Mouse (Mus musculus): ENCODE measurements around the gene Thop1. TPM values are rescaled to one million over a fixed set of nuclear protein-coding genes. Genes with fewer than 3 reads are reported as not detected.

The Thop1 gene
- 44.1 and 51.4 TPM in 2 replicates for polyA plus RNA-seq (2014; fragmentation: Nextera tagmentation; extraction: Ambion mirVana)

DNA sequence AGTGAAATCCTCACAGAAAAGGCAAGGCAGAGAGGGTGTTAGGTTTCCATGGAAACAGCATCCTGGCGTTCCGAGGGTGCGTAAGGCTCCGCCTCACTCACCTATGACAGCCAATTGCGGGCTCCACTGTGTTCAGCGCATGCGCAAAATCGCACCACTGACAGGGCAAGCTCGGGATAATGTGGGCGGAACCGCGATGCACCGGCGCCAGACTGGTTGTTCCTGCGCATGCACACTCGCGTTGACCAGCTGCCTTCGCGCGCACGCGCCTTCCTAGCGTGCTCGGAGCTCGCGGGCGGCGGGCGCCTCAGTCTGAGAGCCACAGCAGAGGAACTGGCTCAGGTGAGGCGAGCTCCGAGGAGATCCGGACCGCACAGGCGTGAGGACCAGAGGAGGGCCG is at the start of gene Thop1:
Gene Thop1, plus strand, starts transcription at position 200 of the 400 bp plus-strand sequence.
- H3K36me3 ChIP-seq (ENCODE audit: control insufficient read depth, insufficient read depth, low read length), result peaks cover 9% of the 10 kb centered on the region
- H3K4me1 ChIP-seq (ENCODE audit: control insufficient read depth, insufficient read depth, low read length), result peaks cover 12% of the 10 kb centered on the region
- DNase-seq (ENCODE audit: low spot score, missing footprints), result peak; percentile 99
- WGBS, result under 1% methylated on average over 35 of the region's 35 CpGs
- H3K4me3 ChIP-seq (ENCODE audit: low read depth, low read length), result peak within 1 kb of the TSS; percentile 56
- H3K4me2 ChIP-seq, result peak within 1 kb of the TSS; percentile 80
- ATAC-seq (ENCODE audit: low FRiP score), result peak; percentile 96
- peak within 1 kb of the TSS; percentile 70 for H3K9ac ChIP-seq (ENCODE audit: low read length)
- H3K9me3 ChIP-seq (ENCODE audit: control insufficient read depth, low read length), result no peaks in the 10 kb centered on the region
- no peaks in the 10 kb centered on the region for H3K27me3 ChIP-seq (ENCODE audit: control insufficient read depth, insufficient read depth, low read length)
- peak within 1 kb of the TSS; percentile 25; the same call in 1 of the 2 replicates for H3K27ac ChIP-seq (ENCODE audit: low read depth, low read length)

DNA sequence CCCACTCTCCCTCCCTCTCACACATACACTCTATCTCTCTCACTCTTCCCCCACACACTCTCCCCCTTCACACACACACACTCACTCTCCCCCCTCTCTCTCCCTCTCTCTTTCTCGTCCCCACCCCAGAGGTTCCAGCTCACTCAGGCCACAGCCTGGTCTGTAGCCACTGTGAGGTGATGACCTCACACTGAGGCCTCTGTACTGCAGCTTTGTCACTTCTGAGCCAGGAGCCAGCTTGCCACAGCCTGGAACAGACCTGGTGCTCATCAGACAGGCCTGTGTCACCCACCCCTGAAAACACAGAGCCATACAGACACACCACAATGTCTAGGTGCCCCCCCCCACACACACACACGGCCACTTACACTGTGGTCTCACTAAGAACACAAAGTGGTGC is 49.6 kb upstream of the Thop1 start:
- Histone ChIP-seq H3K27ac (ENCODE audit: low read depth, low read length) (no peak overlapping the region), H3K4me1 (ENCODE audit: control insufficient read depth, insufficient read depth, low read length) (peaks cover 4% of the 10 kb centered on the region; the same call in 1 of the 2 replicates), H3K4me2 (no peak overlapping the region), H3K9me3 (ENCODE audit: control insufficient read depth, low read length) (no peaks in the 10 kb centered on the region), H3K4me3 (ENCODE audit: low read depth, low read length) (no peak overlapping the region), H3K9ac (ENCODE audit: low read length) (no peak overlapping the region), H3K27me3 (ENCODE audit: control insufficient read depth, insufficient read depth, low read length) (peaks cover 7% of the 10 kb centered on the region), H3K36me3 (ENCODE audit: control insufficient read depth, insufficient read depth, low read length) (no peaks in the 10 kb centered on the region)
- 75% methylated on average over 2 of the region's 2 CpGs for WGBS
- DNase-seq (ENCODE audit: low spot score, missing footprints), result no peak
- ATAC-seq (ENCODE audit: low FRiP score), result no peak

- H3K4me2 ChIP-seq, result no peak overlapping the region
- 18% methylated on average over 20 of the region's 26 CpGs for WGBS
Measured at GRCm38 (mm10) chr10:81021547-81022110, 48.2 kb upstream of the Thop1 start.

DNA sequence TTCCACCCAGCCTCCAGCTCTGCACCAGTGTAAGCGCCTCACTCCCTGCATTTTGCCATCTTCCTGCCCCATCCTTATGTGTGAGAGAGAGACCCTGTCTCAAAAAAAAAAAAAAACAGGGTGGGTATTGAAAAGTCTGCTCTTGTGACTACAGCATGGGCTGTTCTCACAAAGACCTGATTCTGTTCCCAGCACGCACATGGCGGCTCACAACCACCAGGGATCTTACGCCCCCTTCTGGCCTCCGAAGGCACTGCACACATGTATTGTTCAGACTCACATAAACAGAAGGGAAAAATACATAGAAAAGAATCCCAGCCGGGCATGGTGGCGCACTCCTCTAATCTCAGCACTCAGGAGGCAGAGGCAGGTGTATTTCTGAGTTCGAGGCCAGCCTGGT is 47.1 kb upstream of the Thop1 start:
- H3K36me3 ChIP-seq (ENCODE audit: control insufficient read depth, insufficient read depth, low read length), result no peaks in the 10 kb centered on the region
- no peak overlapping the region for H3K4me3 ChIP-seq (ENCODE audit: low read depth, low read length)
- DNase-seq (ENCODE audit: low spot score, missing footprints) (no peak), ATAC-seq (ENCODE audit: low FRiP score) (no peak)
- 63% methylated on average over 8 of the region's 8 CpGs for WGBS
- no peak overlapping the region for H3K4me2 ChIP-seq
- H3K9ac ChIP-seq (ENCODE audit: low read length), result no peak overlapping the region
- no peak overlapping the region for H3K27ac ChIP-seq (ENCODE audit: low read depth, low read length)
- peaks cover 7% of the 10 kb centered on the region; the same call in 1 of the 2 replicates for H3K4me1 ChIP-seq (ENCODE audit: control insufficient read depth, insufficient read depth, low read length)
- no peaks in the 10 kb centered on the region for H3K9me3 ChIP-seq (ENCODE audit: control insufficient read depth, low read length)
- H3K27me3 ChIP-seq (ENCODE audit: control insufficient read depth, insufficient read depth, low read length), result peaks cover 7% of the 10 kb centered on the region

More at GRCm38 (mm10) chr10:81021547-81022110, 48.2 kb upstream of the Thop1 start:
- no peak overlapping the region for H3K9ac ChIP-seq (ENCODE audit: low read length)
- H3K27ac ChIP-seq (ENCODE audit: low read depth, low read length), result no peak overlapping the region
- peaks cover 7% of the 10 kb centered on the region; the same call in 1 of the 2 replicates for H3K4me1 ChIP-seq (ENCODE audit: control insufficient read depth, insufficient read depth, low read length)
- DNase-seq (ENCODE audit: low spot score, missing footprints), result no peak
- no peak overlapping the region for H3K4me3 ChIP-seq (ENCODE audit: low read depth, low read length)
- ATAC-seq (ENCODE audit: low FRiP score), result no peak
- peaks cover 7% of the 10 kb centered on the region for H3K27me3 ChIP-seq (ENCODE audit: control insufficient read depth, insufficient read depth, low read length)
- H3K36me3 ChIP-seq (ENCODE audit: control insufficient read depth, insufficient read depth, low read length), result no peaks in the 10 kb centered on the region
- H3K9me3 ChIP-seq (ENCODE audit: control insufficient read depth, low read length), result no peaks in the 10 kb centered on the region

DNA sequence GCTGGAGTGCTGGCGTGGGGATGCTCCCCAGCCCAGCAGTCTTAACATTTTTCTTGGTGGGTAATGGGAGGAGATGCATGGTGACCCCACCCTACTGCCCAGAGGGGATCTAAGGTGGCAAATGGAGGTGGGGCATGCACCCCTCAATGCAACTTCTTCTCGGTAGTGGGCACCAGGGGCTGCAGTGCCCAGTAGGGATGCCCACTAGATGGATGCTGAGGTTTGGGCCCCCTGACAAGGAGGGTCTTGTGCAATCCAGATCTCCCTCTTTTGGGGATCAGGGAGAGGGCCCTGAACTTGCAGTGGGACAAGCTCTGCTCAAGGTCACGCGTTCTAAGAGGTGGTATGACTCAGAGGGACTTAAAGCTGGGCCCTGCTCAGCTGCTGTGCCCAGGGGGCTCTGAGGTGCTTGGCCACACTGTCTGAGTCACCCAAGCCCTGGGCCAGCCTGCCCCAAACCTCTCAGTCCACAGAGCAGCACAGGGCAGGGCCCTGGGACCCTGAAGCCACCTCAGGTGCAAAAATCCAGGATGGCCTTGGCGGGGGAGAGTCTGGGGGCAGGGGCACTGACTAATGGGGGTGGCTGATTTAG is 45.4 kb upstream of the Thop1 start:
- Histone ChIP-seq H3K4me3 (ENCODE audit: low read depth, low read length) (peak overlapping the region; percentile 39), H3K27ac (ENCODE audit: low read depth, low read length) (no peak overlapping the region), H3K4me2 (peak overlapping the region; percentile 73), H3K27me3 (ENCODE audit: control insufficient read depth, insufficient read depth, low read length) (peaks cover 7% of the 10 kb centered on the region), H3K9ac (ENCODE audit: low read length) (peak overlapping the region; percentile 65), H3K9me3 (ENCODE audit: control insufficient read depth, low read length) (no peaks in the 10 kb centered on the region), H3K36me3 (ENCODE audit: control insufficient read depth, insufficient read depth, low read length) (no peaks in the 10 kb centered on the region), H3K4me1 (ENCODE audit: control insufficient read depth, insufficient read depth, low read length) (peaks cover 7% of the 10 kb centered on the region; the same call in 1 of the 2 replicates)
- DNase-seq (ENCODE audit: low spot score, missing footprints) (no peak), ATAC-seq (ENCODE audit: low FRiP score) (no peak)
- WGBS, result 67% methylated on average over 5 of the region's 5 CpGs

- WGBS, result 1% methylated on average over 36 of the region's 43 CpGs
- H3K27ac ChIP-seq (ENCODE audit: low read depth, low read length), result no peak overlapping the region
- H3K36me3 ChIP-seq (ENCODE audit: control insufficient read depth, insufficient read depth, low read length), result no peaks in the 10 kb centered on the region
- peak overlapping the region; percentile 73 for H3K4me2 ChIP-seq
- peak; percentile 84 for DNase-seq (ENCODE audit: low spot score, missing footprints)
- H3K27me3 ChIP-seq (ENCODE audit: control insufficient read depth, insufficient read depth, low read length), result peaks cover 7% of the 10 kb centered on the region
- no peaks in the 10 kb centered on the region for H3K9me3 ChIP-seq (ENCODE audit: control insufficient read depth, low read length)
- peaks cover 7% of the 10 kb centered on the region; the same call in 1 of the 2 replicates for H3K4me1 ChIP-seq (ENCODE audit: control insufficient read depth, insufficient read depth, low read length)
- ATAC-seq (ENCODE audit: low FRiP score), result peak; percentile 60
- peak overlapping the region; percentile 65 for H3K9ac ChIP-seq (ENCODE audit: low read length)
- H3K4me3 ChIP-seq (ENCODE audit: low read depth, low read length), result peak overlapping the region; percentile 39
Measured at GRCm38 (mm10) chr10:81025047-81025621, 44.7 kb upstream of the Thop1 start.

GRCm38 (mm10) chr10:81025639-81026275 is 44.1 kb upstream of the Thop1 start, which contains the start of gene Diras1:
Gene Diras1, minus strand, starts transcription at chr10:81025662.
- H3K27me3 ChIP-seq (ENCODE audit: control insufficient read depth, insufficient read depth, low read length), result peaks cover 7% of the 10 kb centered on the region
- H3K9me3 ChIP-seq (ENCODE audit: control insufficient read depth, low read length), result no peaks in the 10 kb centered on the region
- H3K4me3 ChIP-seq (ENCODE audit: low read depth, low read length), result peak within 1 kb of the TSS; percentile 39
- H3K4me1 ChIP-seq (ENCODE audit: control insufficient read depth, insufficient read depth, low read length), result peaks cover 7% of the 10 kb centered on the region; the same call in 1 of the 2 replicates
- peak within 1 kb of the TSS; percentile 73 for H3K4me2 ChIP-seq
- DNase-seq (ENCODE audit: low spot score, missing footprints) (peak; percentile 82), ATAC-seq (ENCODE audit: low FRiP score) (no peak)
- peak within 1 kb of the TSS; percentile 65 for H3K9ac ChIP-seq (ENCODE audit: low read length)
- WGBS, result 48% methylated on average over 12 of the region's 12 CpGs
- no peak within 1 kb of the TSS for H3K27ac ChIP-seq (ENCODE audit: low read depth, low read length)
- H3K36me3 ChIP-seq (ENCODE audit: control insufficient read depth, insufficient read depth, low read length), result peaks cover under 1% of the 10 kb centered on the region; the same call in 1 of the 2 replicates

GRCm38 (mm10) chr10:81026857-81027256 is 43.0 kb upstream of the Thop1 start:
- H3K27me3 ChIP-seq (ENCODE audit: control insufficient read depth, insufficient read depth, low read length), result peaks cover 7% of the 10 kb centered on the region
- DNase-seq (ENCODE audit: low spot score, missing footprints) (no peak), ATAC-seq (ENCODE audit: low FRiP score) (no peak)
- no peaks in the 10 kb centered on the region for H3K9me3 ChIP-seq (ENCODE audit: control insufficient read depth, low read length)
- H3K4me3 ChIP-seq (ENCODE audit: low read depth, low read length), result no peak overlapping the region
- WGBS, result 97% methylated on average over 5 of the region's 5 CpGs
- peaks cover 6% of the 10 kb centered on the region; the same call in 1 of the 2 replicates for H3K36me3 ChIP-seq (ENCODE audit: control insufficient read depth, insufficient read depth, low read length)
- H3K4me1 ChIP-seq (ENCODE audit: control insufficient read depth, insufficient read depth, low read length), result peaks cover 7% of the 10 kb centered on the region; the same call in 1 of the 2 replicates
- H3K4me2 ChIP-seq, result no peak overlapping the region
- H3K27ac ChIP-seq (ENCODE audit: low read depth, low read length), result no peak overlapping the region
- no peak overlapping the region for H3K9ac ChIP-seq (ENCODE audit: low read length)

All from midbrain, embryonic 11.5 days (tissue).